Mouse (Mus musculus) cerebellum, postnatal 25 days (tissue): ENCODE results near the gene Syn3.
"Not testable (repeated sequence)": the region's sequence is repeated elsewhere in the genome, so short reads cannot be mapped to it uniquely, and the experiment has no call there.

Experiments used
- DNase-seq, 2 experiments: peaks; one replicate each; pipeline ENCODE4 v3.0.0; 2021; ENCODE audit warnings: mixed read lengths in 2 of 2

The Syn3 gene

DNA sequence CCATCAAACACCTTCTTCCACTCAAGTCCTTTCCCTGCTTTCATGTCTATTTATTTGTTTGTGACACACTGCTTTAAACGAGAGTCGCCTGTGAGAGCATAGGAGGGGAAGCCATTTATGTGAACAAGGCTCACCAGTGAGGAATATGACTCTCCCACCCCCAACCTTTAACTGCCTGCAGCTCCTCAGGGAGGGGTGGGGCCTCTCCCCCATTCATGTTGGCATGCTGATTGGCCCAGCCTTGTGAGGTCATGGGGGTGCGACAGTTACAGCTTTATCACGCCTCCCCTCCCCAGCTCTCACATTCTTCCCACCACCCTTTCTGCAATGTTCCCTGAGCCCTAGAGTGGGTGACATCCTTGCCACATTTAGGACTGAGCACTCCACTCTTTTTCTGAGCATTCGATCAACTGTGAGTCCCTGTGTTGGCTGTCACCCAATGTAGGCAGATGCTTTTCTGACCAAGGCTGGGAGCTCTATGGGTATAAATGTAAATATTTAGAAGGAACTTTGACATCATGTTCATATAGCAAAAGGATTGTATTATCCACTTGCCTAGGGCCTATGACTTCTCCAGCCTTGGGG is 361.0 kb downstream of the Syn3 start:
- no peak for DNase-seq

DNA sequence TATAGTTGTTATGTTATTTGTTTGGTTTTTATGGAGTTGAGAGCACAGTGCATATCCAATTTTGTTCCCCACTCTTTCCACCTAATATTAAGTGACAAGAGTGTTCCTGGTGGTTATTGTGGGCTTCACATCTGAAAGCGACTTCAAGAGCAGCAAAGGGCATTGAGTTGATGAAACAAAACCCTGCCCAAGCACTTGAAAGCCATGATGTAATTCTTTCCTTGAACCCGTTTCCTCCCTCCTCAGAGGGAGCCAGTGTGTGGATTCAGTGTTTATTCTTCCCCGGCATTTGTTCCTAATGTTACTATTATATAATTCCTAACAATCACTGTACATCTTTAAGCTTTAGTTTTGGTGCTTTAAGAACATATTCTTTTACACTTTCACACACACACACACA is 361.6 kb downstream of the Syn3 start:
- DNase-seq: no peak

DNA sequence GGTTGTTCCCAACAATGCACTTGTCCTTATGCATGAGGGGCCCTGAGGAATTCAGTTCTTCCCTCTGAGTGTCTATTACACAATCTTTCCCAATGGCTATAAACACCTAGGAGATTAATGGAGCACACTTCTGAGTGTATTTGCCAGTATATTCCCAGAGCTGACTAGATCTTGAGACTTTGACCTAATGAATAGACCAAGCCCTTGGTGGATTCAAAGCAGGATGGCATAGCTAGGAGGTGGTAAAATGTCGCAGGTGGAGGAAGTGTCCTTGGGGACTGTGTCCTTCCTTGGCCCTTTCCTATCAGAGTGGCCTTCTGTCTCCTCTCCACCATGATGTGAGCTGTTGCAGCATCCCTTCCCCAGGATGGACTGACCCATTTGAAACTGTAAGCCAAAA is 362.4 kb downstream of the Syn3 start:
- no peak for DNase-seq

- no peak for DNase-seq
These were observed 363.8 kb downstream of the Syn3 start for GRCm38 (mm10) chr10:86134848-86135247.

GRCm38 (mm10) chr10:86134336-86134735 is 364.4 kb downstream of the Syn3 start:
- DNase-seq: no peak

DNA sequence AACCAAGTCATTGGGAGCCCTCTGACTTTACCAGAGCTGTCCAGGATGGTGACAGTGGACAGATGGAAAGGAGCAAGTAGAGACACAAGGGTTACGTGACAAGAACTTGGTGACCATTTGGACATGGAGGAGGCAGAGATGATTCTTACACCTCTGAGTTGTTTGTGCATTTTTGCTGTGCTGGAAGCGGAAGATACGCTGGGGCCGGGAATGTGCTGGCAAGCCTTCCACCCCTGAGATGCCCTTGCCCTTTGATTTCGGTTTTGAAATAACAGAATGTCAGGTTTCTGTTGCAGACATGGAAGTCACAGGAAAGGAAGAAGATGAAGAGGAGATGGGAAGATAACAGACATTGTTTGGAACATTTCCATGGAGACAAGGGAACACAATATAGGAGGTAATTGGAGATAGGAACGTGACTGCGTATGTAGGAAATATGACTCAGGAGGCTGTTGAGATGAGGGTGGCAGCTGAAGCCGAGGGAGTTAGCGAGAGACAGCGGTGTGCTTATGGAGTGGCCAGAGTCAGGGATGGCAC is 366.2 kb downstream of the Syn3 start:
- DNase-seq: no peak

DNA sequence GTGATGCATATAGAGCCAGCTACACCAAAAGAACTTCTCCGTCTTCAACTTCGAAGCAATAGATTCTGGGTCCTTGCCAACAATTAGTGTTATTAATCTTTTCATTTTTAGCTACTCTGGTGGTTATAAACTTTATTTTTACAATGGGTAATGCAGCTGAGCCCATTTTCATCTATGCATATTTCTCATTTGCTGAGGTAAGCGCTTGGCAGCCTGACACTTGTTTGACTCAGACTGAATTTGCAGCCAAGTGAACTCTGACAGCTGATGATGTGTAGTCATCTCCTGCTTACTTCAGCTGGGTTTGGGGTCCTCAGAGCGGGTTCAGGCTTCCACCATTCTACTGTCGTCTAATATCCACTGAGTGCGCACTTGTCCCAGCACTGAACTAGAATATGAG is 369.6 kb downstream of the Syn3 start:
- DNase-seq: no peak

GRCm38 (mm10) chr10:86126478-86126877 is 372.2 kb downstream of the Syn3 start:
- DNase-seq: no peak

GRCm38 (mm10) chr10:86125421-86125820 is 373.3 kb downstream of the Syn3 start:
- no peak for DNase-seq

DNA sequence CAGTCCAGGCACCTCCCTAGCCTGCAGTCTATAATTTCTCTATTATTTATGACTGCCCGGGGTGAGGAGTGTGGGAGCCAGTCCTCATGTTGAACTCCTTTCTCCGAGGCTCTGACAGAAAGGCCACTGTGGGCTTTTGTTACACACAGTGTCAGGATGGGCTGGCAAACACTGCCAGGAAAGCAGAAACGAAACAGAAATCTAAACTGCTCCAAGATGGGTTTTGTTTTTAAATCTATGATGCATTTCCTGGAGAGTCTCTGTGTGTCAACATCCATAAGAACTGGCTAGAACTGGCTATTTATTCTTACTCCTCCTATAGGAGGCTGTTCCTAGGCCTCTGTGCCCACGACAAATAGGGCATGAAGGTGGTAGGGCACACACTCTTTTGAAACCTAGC is 374.6 kb downstream of the Syn3 start:
- no peak for DNase-seq

DNA sequence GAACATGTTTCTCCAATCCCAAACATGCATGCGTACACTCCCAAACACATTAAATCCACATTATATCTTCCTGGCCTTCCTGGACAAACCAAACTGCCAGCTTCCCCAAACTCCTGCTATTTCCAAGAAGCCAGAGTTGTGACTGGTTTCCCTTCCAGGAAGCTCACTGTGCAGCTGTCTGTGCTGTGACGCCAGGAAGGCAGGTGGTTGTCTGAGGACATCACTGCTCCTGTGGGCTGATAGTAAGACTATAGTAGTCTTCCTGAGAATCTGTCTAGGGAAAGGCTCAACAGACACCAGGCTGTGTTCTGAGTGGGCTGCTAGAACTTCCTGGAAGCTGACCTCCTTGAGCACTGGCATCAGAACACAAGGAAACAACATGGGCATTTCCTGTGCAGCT is 375.5 kb downstream of the Syn3 start:
- DNase-seq: no peak

DNA sequence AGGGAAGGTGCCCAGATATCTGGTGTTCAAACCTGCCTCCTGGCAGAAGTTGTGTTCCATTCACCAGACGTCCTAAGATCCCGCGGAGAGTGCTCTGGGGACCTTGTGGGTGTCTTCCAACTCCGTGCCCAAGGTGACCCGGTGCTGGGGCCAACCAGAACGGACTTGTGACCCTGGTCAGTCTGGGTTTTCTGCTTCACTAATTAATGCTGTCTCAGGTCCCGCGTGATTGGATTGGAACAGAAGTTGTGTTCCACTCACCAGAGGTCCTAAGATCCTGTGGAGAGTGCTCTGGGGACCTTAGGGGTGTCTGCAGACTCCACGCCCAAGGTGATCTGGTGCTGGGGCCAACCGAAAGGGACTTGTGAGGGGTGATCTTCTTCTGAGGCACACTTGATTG is 376.2 kb downstream of the Syn3 start:
- DNase-seq: not testable (repeated sequence)

GRCm38 (mm10) chr10:86116268-86116667 is 382.4 kb downstream of the Syn3 start:
- no peak for DNase-seq

DNA sequence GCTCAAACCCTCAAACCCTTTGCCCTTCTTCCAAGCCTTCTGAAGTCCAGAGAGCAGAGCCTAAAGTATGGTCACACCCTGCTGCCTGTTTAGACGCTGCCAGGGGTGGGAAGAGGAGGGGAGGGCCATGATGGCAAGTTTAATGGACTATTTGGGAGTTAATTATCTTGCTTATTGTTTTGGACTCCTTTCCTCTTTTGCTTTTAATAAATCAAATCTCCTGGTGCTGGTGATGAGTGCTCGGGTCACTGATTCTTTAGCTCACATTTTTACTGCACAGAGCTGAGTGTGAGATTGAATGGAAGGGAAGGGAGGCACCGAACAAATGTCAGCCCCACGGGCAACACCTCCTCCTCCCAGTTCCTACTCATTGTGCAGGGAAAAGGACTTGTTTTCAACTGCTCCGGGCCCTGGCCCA is 384.3 kb downstream of the Syn3 start:
- no peak for DNase-seq

DNA sequence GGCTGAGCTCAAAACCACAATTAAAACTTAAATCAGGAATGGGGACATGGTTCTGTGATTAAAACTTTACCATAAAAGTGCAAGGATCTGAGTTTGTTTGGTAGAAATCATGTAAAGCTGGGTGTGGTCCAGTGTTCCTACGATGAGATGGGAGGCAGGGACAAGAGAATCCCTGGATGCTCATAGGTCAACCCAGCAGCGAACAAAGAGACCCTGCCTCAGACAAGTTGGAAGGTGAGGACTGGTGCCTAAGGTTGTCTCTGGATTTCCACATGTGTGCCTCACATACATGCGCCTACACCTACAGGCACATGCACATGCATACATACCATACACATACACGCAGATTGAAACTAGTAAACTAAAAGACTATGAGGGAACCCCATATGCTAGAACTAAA is 389.9 kb downstream of the Syn3 start:
- no peak for DNase-seq

DNA sequence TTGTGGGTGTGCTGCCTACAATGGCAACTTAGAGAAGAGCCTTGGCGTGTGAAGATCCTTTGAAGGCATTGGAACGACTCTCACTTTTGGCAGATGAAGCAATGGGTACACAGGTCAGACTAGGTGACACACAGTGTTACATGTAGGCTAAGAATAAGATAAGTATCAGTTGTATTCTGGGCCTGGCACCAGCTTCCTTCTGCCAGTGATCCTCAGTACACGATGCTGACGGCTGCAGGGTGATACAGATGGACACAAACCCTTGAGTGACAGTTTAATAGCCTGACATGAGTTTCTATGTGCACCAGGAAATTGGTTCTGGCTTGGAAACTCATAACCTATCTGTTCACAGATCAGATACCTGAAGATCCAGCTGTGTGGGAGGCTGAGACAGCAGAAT is 391.0 kb downstream of the Syn3 start:
- DNase-seq: no peak

GRCm38 (mm10) chr10:86103976-86104375 is 394.7 kb downstream of the Syn3 start:
- no peak for DNase-seq

- DNase-seq: peak in 1 of 2 experiments; percentile 11
These were observed 398.3 kb downstream of the Syn3 start for GRCm38 (mm10) chr10:86100281-86100851.

DNA sequence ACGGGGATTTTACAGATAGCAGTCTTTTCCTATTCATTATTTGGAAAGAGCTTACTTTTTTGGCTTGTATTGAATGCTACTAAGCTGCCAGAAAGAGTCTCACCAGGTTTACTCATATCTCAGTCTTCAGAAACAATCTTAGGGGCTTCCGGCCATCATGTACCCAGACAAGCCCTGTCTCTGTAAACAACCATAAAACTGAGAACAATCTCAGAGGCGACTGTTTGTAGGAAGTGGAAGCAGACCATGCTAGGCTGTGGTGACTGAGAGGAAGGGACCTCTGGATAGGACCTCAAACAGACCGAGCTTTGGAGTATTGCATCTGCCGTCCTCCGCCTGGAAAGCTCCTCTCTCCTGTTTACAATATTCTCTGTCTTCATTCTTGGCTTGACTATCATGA is 400.3 kb downstream of the Syn3 start:
- DNase-seq: no peak

GRCm38 (mm10) chr10:86093109-86094035 is 405.3 kb downstream of the Syn3 start:
- DNase-seq: no peak

- DNase-seq: peak in 1 of 2 experiments; percentile 27
These were observed 406.8 kb downstream of the Syn3 start for GRCm38 (mm10) chr10:86091919-86092318.

- no peak for DNase-seq
These were observed 418.8 kb downstream of the Syn3 start for GRCm38 (mm10) chr10:86079921-86080320.

DNA sequence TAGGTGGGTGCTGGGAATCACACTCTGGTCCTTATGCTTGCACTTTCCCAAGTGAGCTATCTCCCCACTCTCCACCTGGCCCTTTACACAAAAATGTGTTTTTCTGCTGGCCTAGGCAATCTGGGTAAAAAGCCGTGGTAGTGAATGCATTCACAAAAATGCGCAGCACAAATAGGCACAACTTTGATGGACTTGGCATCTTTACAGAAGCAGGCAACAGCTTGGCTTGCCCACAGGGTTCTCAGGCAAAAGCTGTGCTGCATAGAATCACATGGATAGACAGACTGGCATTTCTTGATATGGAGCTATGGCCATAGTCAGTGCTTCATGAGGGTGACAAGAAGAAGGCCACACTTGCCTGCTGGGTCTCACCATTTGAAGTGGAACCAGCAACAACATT is 419.9 kb downstream of the Syn3 start:
- DNase-seq: peak in 1 of 2 experiments; percentile 31

GRCm38 (mm10) chr10:86077272-86077671 is 421.4 kb downstream of the Syn3 start:
- DNase-seq: no peak
